Mouse (Mus musculus) adrenal gland, postnatal 10 days (tissue): ENCODE measurements around the gene Akap17b. TPM values are rescaled to one million over a fixed set of nuclear protein-coding genes. Genes with fewer than 3 reads are reported as not detected.

ENCODE experiments used
- DNase-seq: peaks from one replicate; pipeline ENCODE4 v3.0.0; 2021; ENCODE audit warnings: mixed read lengths
- total RNA-seq, 2 experiments: library from RNA; stranded (reverse); gene quantifications; 2 replicates each; pipeline ENCODE4 v1.2.3; 2021

Gene Akap17b
- total RNA-seq, 2 experiments from 2014 or later, result 4.0 to 5.6 TPM

DNA sequence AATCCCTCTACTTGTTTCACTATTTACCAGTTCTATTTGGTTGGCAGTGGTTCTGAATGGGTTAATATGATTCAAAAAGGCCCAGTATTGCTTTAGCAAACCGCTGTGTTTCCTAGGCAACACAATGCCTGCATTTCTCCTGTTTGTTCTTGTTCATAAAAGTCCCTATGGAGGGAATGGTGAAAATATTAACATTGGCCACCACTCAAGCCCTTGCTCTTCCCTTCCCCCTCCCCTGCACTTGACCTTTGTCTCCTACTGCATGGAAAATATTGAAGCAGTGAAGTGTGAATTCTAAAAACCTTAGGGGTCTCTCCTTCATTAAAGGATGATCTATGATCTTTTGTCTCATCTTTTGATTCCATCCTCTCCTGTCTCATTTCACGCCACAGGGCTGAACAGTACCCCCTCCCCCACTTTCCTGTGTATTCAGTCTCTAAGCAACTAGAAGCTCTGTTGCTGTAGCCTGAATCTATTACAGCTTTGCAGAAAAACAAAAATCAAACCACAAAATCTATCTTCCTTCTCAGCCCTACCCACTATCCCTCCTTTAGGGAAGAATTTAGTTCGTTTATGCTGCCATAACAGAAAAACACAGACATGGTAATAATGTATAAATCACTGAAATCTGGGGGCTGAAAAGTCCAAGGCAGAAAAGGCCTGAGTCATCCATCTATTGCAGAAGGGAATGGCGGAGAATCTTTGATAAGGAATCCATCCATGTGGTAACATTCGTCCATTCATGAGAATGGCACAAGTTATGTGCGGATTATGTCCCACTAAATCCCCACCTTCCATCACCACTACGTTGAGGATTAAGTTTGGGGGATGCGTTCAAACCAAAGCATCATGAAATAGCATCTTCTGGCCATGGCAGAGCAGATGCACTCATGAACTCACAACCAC, 57.6 kb downstream of the Akap17b start:
- peak; percentile 18 for DNase-seq

DNA sequence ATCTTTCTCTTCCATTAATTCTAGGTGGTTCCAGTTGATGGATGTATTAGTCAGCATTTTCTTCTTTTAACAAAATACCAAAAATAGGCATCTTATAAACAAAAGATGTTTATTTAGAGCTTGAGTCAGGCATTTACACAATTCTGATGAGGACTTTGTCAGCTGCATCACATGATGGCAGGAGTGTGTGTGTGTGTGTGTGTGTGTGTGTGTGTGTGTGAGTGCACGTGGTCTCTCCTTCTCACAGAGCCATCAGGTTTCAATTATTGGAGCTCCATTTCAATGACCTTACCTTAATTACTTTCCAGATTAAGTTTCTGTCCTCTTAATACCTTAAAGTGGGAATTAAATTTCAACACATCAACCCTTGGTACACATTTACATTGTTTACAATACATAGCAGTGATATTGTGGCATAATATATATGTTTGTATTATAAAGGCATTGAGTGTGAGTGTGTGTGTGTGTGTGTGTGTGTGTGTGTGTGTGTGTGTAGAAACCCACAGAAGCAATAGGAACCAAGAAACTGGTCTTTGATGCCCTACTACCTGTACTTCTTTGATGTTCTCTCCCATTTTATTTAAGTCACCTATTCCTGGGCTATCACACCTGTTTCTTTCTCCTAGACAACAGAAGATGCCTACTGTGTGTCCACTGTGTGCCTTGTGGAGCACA, 58.4 kb downstream of the Akap17b start:
- DNase-seq, result no peak

DNA sequence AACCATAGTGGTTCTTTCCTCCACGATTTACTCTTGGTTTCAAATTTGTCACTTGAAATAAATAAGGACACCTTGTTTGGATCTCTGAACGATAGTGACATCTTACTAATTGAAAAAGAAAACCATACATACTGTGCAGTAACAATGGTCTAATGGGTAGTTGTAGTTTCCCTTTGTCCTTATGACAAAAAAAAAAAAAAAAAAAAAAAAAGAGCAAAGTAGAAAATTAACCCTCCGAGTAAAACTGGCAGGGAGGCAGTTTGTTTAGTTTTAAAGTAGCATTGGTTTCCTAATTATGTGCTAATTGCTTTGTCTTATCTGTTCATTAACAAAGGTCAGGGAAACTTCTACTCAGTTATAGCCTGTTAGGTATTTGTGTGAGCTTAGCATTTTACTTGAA, 83.1 kb downstream of the Akap17b start:
- no peak for DNase-seq

DNA sequence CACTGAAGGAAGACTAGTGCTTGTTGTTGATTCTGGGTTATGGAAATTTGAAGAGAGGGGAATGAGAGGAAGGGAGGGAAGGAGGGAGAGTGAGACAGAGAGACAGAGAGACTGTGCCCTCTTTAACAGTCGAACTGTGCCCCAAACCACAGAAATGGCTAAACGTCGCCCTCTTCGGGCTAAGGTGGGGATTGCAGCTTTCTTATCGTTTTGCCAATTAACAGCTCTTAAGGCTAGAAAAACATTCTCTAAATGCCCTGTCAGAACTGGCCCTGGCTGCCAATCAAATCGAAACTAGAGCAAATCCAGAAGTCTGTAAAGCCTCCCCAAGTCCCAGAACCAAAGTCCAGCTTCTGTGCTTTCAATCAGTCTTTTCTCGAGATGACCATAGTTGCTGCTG, 83.5 kb downstream of the Akap17b start:
- peak; percentile 84 for DNase-seq

- no peak for DNase-seq
These were observed 85.0 kb downstream of the Akap17b start for GRCm38 (mm10) chrX:36560170-36560569.

Other genes starting within 250 kb of the Akap17b start
- not detected for gene Gm6268, start 244.1 kb downstream of the Akap17b start, total RNA-seq
- gene Gm14569, start 153.6 kb downstream of the Akap17b start, total RNA-seq, result under 1 TPM; 0.66 to 0.70 TPM
- 100 to 1,000 TPM; 225 to 276 TPM for gene Pgrmc1, start 47.2 kb downstream of the Akap17b start, total RNA-seq
- gene Slc25a43, start 98.3 kb upstream of the Akap17b start, total RNA-seq, result 1 to 10 TPM; 1.3 to 2.0 TPM
- 100 to 1,000 TPM; 591 to 638 TPM for gene Slc25a5, start 150.3 kb upstream of the Akap17b start, total RNA-seq
- 10 to 100 TPM; 60.0 to 66.5 TPM for gene Ube2a, start 228.5 kb upstream of the Akap17b start, total RNA-seq
- gene C330007P06Rik, start 228.7 kb upstream of the Akap17b start, total RNA-seq, result 10 to 100 TPM; 41.0 to 46.1 TPM